Mouse (Mus musculus) large intestine, adult 2 months (tissue): Measurements from ENCODE around the gene Slc35a3. TPM values are rescaled to one million over a fixed set of nuclear protein-coding genes. Genes with fewer than 3 reads are reported as not detected.

Source experiments
- DNase-seq: peaks from one replicate; pipeline ENCODE4 v3.0.0-alpha.2; 2012; ENCODE audit warnings: low read depth, low spot score
- WGBS: fragments of 180-500 bp; shearing (Covaris S2); methylation state at CpG from one replicate; pipeline ENCODE4 v1.1.7; 2018; 5-methylcytosine and 5-hydroxymethylcytosine counted together
- polyA plus RNA-seq: library from polyadenylated mRNA; depleted of rRNA; stranded (reverse); fragments of >200 nt; gene quantifications from 2 replicates; pipeline ENCODE4 v1.2.3, GENCODE M21; 2012; rRNA removed

The Slc35a3 gene
- polyA plus RNA-seq, 1 experiment, result 13.1 TPM

DNA sequence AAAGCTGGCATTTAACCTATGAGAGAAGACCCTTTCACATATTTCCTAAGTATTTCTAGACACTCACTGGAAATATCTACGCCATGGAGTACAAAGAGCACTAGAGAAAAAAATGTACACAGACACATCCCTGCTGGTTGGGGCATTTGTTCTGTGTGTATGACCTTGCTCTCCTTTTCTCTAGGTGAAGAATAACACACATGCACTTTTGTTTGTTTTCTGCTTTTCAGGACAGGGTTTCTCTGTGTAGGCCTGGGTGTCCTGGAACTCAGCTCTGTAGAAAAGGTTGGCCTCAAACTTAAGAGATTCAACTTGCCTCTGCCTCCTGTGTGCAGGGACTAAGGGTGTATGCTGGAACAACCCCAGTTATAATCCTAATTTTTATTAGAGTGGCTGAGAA lies 66.2 kb downstream of the Slc35a3 start:
- WGBS, result 96% methylated on average over 1 of the region's 1 CpGs
- no peak for DNase-seq

DNA sequence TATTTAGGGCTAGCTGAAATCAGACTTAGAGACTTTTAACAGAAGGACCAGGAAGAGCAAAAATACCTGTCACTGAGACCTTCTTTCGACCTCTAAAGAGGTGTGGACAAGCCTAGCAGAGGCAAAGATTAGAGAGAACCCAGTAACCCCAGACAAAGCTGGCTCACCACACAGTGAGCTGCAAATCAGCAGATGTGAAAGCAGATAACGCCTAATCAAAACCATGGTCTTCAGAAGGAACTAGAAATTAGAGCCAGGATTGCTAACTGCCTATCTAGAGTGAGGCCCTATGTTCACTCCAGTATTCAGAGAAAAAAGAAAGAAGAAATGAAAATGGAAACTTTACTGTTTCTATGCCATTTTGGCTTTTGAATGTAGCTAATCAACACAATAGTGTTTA lies 70.3 kb downstream of the Slc35a3 start:
- 88% methylated on average over 2 of the region's 2 CpGs for WGBS
- DNase-seq, result no peak

DNA sequence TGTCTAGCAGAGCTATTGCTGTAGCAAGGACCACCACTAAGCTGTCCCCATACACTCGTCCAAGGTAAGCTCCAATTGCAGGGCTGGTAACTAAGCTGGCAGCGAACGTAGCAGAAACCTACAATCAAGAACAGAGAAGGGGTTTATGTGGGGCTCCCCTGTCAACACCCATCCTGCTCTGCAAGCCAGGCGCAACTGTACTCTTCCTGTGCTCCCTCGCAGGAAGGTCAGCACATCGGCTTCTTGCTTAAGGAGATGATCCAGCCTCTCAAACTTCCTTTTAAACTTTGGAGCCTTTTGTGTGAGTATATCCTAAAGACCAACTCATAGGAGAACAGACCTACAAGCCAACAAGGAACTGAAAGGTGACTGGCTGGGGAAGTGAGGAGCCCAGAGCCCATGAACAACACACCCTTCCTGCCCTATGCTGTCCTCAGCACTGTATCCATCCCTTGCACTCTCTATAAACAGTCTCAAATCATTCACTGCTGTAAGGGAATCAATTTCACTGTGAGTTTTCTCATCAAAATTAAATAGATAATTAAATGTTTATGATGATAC lies 70.7 kb downstream of the Slc35a3 start:
- DNase-seq, result no peak
- 90% methylated on average over 6 of the region's 6 CpGs for WGBS

DNA sequence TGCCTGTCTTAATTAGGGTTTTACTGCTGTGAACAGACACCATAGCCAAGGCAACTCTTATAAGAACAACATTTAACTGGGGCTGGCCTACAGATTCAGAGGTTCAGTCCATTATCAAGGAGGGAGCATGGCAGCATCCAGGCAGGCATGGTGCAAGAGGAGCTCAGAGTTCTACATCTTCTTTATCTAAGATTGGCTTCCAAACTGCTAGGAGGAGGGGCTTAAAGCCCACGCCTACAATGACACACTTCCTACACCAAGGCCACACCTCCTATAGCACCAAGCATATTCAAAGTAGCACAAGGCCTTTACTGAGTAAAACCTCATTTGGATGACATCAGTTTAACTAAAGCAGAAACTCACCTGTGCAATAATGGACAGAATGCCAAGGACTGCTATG lies 72.6 kb downstream of the Slc35a3 start:
- WGBS, result 81% methylated on average over 1 of the region's 1 CpGs
- no peak for DNase-seq

DNA sequence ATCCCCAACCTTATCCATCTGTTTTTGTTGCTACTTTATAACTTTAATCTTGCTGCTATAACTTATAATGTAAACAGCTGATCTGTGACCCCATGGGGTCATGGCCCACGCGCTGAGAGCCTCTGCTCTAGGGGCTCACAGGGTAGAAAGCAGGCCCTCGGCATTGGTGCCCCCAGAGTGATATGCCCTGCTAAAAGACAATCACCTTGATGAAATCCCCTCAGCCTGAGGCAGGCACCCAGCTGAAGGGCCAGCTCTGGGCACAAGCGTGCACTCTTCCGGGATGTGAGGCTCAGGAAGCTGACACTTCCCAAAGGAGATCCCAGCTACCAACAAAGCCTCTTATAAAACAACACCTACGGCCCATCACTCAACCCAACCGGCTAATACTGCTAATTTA lies 74.1 kb downstream of the Slc35a3 start:
- no peak for DNase-seq
- WGBS, result 80% methylated on average over 7 of the region's 7 CpGs

DNA sequence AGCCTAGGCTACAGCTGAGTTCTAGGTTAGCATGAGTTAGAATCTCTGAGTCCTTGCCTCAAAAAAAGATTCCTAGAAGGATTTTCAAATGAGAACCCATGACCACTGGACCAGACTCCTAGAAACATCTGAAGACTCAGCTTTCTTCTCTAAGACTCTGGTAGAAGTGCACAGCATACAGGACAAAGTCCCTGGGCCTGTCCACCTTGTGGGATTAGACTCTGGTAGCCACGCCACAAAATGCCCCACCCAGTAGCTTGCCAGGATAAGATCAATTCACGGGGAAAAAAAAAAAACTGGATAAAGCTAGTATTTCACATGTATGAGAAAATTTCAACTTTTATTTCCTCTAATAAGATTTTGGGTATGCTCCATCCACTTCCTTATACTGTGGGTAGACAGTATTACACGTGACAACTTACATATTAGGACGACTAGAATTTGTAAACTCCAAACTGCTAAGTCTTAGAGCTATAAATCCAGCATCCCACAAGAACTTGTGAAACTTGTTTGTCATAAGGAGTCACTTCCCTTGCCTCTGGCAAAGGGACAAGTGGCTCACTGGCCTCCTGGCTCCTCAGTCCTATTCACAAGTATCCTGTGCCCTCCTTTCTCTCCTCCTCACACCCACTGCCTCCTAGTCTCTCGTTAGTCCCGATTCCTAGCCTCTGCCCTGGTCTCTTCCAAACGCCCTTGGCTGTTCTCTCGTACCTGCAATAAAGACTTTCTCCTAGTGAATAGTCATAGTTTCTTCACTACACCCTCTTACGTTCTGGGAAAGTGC lies 74.7 kb downstream of the Slc35a3 start:
- 28% methylated on average over 9 of the region's 9 CpGs for WGBS
- DNase-seq, result no peak

DNA sequence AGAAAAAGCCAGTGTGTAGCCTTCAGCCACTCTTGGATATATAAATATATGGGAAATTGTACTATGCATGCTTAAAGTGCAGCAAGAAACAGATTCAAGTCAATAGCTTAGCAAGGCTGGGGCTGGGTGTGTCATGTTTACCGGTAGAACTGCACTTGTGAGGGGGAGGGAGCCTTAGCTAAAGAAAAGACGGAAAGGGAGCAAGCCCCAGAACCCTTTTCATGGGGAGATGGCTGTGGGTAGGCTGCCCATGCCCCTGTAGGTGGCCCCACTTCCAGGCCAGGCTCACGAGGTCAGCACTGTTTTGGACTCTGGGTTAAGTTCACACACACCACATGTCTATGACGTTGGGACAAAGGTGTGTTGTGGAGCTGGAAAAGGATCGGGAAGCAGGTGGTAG lies 76.8 kb downstream of the Slc35a3 start:
- DNase-seq, result no peak
- WGBS, result 49% methylated on average over 5 of the region's 5 CpGs

DNA sequence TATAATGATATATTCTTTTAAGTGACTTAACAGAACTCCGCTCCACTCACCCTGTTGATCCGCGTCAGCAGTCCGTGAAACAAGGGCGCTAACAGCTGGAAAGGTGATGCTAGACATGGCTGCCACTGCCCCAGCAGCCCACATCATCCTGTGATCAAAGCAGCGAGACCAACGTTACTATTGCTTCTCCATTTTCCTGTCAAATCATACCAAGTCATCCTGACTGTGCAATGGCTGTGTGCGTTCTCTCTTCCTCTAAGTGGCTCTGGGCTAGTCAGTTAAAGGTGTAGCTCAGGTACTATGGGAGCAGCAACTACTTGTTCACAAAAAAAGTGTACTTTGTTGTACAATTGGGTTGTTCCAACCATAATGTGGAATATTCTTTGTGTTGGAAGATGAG lies 77.8 kb downstream of the Slc35a3 start:
- DNase-seq, result no peak
- WGBS, result 92% methylated on average over 8 of the region's 8 CpGs

DNA sequence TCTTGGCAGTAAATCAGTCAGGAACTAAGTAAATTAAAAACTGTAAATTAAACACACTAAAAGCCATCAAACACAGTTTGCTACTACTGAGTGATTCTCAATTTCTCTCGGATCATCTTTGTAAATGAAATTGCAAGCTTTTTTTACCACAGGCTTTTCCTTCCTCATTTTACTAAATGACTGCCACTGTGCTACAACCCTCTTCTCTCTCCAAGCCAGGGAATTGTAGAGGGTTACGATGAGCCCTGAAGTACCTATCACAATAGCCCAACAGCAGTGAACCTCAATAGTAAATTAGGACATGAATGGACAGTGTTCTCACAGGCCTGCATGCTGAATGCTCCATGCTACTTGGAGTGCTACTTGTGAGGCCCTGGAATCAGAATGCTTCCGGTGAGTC lies 78.5 kb downstream of the Slc35a3 start:
- no peak for DNase-seq
- WGBS, result 80% methylated on average over 3 of the region's 3 CpGs

DNA sequence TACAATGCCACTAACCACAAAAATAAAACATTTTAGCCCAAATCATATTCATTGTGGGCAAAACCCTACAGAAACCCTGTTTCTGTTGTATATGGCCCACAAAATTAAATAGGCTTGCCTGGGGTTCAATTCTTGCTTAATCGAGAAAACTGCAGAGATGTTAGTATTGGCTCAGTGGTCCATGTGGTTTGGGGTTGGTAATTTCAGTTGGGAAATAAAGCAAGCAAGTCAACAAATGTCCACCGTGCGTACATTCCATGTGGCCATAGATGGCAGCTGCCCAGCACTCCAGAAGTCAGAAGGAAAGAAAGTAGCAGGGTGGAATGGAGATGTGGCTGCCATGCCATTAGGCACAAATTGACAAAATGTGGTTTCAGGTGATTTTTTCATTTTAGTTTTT lies 79.7 kb downstream of the Slc35a3 start:
- 70% methylated on average over 3 of the region's 3 CpGs for WGBS
- no peak for DNase-seq

DNA sequence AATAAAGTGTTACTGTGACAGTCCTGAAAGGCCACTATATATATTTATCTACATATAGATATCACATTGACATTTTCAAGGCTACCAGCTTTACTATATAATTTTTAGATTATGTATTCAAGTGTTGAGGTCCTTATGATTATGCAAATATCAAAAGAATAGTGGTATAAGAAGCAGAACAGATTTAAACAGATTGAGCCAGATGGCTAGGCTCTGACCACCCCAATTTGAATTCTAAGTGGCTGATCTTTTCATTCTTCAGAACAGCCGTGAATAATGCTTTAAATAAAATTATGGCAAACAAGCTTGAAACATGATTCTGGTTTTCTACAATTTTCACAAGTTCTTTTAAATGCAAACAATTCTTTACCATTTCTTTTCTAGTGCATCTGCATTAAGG lies 81.2 kb downstream of the Slc35a3 start:
- 72% methylated on average over 1 of the region's 1 CpGs for WGBS
- no peak for DNase-seq

DNA sequence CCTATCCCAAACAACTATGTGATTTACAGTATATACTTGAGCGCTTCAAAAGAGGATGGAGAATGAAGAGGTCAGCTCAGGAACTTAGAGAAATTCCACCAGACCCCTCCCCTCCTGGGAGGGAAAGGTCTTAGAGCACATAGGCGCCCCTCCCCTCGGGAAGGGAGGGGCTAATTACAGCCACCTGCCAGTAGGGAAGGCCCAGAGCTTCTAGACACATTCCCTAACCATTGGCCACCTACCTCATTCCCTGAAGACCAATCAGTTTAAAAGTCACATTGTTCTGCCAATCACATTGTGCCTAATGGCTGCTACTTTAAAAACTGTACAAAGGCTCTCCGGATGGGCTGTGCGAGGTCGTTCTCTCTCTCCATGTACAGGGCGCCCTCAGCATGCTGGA lies 90.0 kb downstream of the Slc35a3 start:
- 93% methylated on average over 7 of the region's 7 CpGs for WGBS
- no peak for DNase-seq

DNA sequence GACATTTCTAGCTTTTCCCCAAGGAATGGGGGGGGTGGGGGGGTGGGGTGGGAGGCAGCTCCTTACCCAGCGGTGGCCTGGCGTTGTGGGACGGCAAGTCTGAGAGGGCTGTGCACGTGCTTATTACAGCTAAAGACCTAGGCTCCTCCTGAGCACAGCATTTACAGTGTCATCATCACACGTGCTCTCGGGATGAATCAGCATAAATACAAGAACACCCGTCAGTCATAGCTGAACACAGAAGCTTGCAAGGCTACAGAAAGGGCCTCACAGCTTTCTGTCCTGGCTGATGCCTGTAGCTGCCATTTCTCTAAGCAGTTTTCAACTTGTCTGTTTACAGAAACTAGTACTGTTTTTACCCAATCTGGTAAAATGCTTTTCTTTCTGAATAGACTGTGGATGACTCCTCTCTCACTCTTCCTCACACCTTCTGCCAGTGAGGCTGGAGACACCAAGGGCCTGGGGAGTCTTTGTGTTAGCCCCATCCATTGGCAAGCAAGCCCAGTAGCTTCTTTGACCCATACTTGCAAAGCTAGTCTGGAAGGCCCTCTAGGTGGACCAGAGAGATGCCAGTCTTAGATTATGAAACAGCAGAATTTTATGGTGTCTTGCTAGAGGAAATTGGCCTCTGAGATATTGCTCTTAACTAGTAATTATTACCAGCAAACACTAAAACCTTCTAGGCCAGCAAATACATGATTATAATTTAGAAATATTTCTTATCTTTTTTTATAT lies 91.8 kb downstream of the Slc35a3 start:
- DNase-seq, result no peak
- 94% methylated on average over 7 of the region's 7 CpGs for WGBS

Other genes starting within 250 kb of the Slc35a3 start
- 23.9 and 27.5 TPM in 2 replicates for gene Rtca, start 204.6 kb downstream of the Slc35a3 start, polyA plus RNA-seq
- gene Dbt, start 199.8 kb downstream of the Slc35a3 start, polyA plus RNA-seq, result 5.0 and 7.6 TPM in 2 replicates
- gene Lrrc39, start 149.9 kb downstream of the Slc35a3 start, polyA plus RNA-seq, result 0.19 and 0.38 TPM in 2 replicates
- 2.2 and 3.2 TPM in 2 replicates for gene Sass6, start 117.8 kb downstream of the Slc35a3 start, polyA plus RNA-seq
- gene Trmt13, start 98.2 kb downstream of the Slc35a3 start, polyA plus RNA-seq, result 2.5 and 3.7 TPM in 2 replicates
- 17.1 and 20.2 TPM in 2 replicates for gene Mfsd14a, start 50.2 kb downstream of the Slc35a3 start, polyA plus RNA-seq
- gene Gm43191, start 31.6 kb downstream of the Slc35a3 start, polyA plus RNA-seq, result not detected in 2 replicates
- 2.4 and 4.6 TPM in 2 replicates for gene Agl, start 95.3 kb upstream of the Slc35a3 start, polyA plus RNA-seq
- gene Frrs1, start 146.6 kb upstream of the Slc35a3 start, polyA plus RNA-seq, result 27.1 and 43.5 TPM in 2 replicates